Mouse (Mus musculus) gastrocnemius, adult 2 months (tissue): ENCODE measurements at regions not wholly inside any gene's neighbourhood (a gene's known extent, or its start where the extent isn't known, plus 50 kb on each side); places are given as distances from the start of the nearest gene placed in this dataset.

ENCODE experiments used
- DNase-seq: peaks from one replicate; pipeline ENCODE4 v3.0.0; 2022
- H3K27ac ChIP-seq: fragments of 200-600 bp; 2 replicates; pipeline ENCODE4 v1.8.1; 2022; ENCODE audit warnings: mild to moderate bottlenecking
- H3K4me3 ChIP-seq: fragments of 200-600 bp; 2 replicates; pipeline ENCODE4 v1.8.1; 2022; ENCODE audit warnings: mild to moderate bottlenecking, moderate library complexity
- CTCF ChIP-seq: fragments of 200-600 bp; IDR thresholded peaks from 2 replicates; pipeline ENCODE4 v1.8.1; 2022; ENCODE audit warnings: antibody characterized with exemption, mild to moderate bottlenecking, moderate library complexity
- intact Hi-C: fragments of 180-260 bp; cut with DNase I; formaldehyde crosslinking; loops from one replicate; pipeline ENCODE4 v1.15.1; 2025

GRCm38 (mm10) chr12:106841996-106842395 lies 646.4 kb upstream of the 3110018I06Rik start:
- intact Hi-C loops = no loop called here
- no peak overlapping the region for H3K27ac ChIP-seq
- no peak for DNase-seq
- TF ChIP-seq CTCF = no peak
- no peak overlapping the region for H3K4me3 ChIP-seq

- Histone ChIP-seq H3K4me3 (no peak overlapping the region), H3K27ac (no peak overlapping the region)
- intact Hi-C loops = no loop called here
- DNase-seq = no peak
- no peak for TF ChIP-seq CTCF
These were observed 646.0 kb upstream of the 3110018I06Rik start for GRCm38 (mm10) chr12:106842396-106842795.

- no peak for DNase-seq
- intact Hi-C loops = no loop called here
- H3K27ac ChIP-seq = no peak overlapping the region
- no peak overlapping the region for H3K4me3 ChIP-seq
- no peak for TF ChIP-seq CTCF
These were observed 636.8 kb upstream of the 3110018I06Rik start for GRCm38 (mm10) chr12:106851666-106852065.

DNA sequence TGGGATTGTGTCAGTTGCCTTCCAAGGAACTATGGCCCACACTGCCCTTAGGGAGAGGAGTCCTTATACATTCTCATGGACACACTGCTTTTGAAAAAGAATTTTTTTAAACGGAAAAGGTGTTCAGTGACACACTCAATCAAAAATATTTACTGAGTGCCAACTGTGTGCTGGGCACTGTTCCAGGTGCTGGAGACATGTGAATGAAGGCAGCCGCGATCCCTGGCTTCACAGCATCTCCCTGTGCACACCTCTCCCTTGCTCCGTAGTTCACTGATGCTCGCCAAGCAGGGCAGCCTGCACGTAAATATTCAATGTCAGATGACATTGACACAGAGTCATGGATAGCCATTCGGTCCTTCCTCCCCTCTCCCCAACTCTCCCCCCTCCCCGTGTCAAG lies 635.7 kb upstream of the 3110018I06Rik start:
- no peak for TF ChIP-seq CTCF
- no peak for DNase-seq
- intact Hi-C loops = no loop called here
- H3K4me3 ChIP-seq = no peak overlapping the region
- no peak overlapping the region for H3K27ac ChIP-seq

DNA sequence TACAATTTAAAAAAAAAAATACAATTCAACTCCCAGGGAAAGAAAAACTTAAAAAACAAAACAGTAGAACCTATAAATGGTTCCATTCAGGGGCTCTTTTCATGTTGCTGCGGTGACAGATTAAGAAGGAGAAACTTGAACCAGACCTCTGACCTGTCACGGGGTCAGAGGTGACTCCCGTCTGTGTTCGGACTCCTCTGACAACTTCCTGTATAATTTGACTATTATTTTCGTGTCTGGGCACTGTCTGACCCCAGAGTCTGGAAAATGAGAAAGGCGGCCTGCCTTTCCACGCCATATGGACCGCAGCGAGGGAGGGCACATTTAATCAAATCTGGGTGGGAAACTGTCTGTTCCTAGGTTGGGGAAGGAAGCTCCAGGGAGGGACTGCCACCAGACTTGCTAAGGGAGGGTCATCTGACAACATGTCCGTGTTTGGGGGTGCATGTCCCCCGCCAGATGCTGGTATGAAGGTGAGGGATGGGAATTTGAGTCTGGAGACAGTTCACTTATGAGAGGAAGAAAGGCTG lies 634.7 kb upstream of the 3110018I06Rik start:
- Histone ChIP-seq H3K4me3 (no peak overlapping the region), H3K27ac (no peak overlapping the region)
- DNase-seq = no peak
- intact Hi-C loops = no loop called here
- TF ChIP-seq CTCF = no peak

DNA sequence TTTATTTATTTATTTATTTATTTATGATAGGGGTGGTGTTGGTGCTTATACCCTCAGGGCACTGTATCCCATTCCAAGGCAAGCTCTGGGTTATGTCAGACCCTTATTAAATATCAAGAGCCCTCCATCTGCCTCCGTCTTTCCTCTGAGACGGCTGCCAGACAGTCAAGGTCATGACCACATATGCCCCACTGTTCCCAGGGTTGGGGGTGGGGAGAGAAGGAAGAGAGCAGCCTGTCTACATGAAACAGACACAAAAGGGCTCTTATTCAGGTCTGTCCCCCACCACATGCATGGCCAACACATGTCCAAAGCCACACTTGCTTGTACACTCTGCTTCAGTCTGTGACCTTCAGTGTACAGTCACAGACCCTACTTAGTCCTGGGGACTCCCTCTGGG lies 632.9 kb upstream of the 3110018I06Rik start:
- DNase-seq = no peak
- no peak overlapping the region for H3K4me3 ChIP-seq
- TF ChIP-seq CTCF = no peak
- H3K27ac ChIP-seq = no peak overlapping the region
- intact Hi-C loops = no loop called here

DNA sequence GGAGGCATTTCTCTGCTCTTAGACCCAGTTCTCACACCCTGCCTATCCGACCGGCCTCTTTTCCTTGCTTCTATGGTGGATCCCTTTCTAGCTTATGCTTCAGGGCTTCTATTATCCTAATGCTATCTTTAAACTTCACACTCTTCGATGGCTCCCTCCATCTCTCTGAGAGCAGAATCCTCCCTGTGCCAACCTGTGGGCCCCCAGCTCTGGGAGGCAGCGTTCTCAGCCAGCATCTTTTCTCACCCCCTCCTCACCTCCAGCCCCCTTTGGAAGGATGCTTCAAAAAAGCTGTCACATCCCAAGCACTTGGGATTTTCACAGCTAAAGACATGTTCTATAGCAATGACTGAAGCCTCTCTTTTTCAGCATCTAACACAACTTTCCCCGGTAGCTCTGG lies 626.8 kb upstream of the 3110018I06Rik start:
- intact Hi-C loops = no loop called here
- TF ChIP-seq CTCF = no peak

GRCm38 (mm10) chr12:106864076-106864475 lies 624.4 kb upstream of the 3110018I06Rik start:
- intact Hi-C loops = no loop called here
- no peak for TF ChIP-seq CTCF
- no peak for DNase-seq
- H3K27ac ChIP-seq = no peak overlapping the region
- no peak overlapping the region for H3K4me3 ChIP-seq

More for the DNA sequence above, 626.8 kb upstream of the 3110018I06Rik start:
- no peak overlapping the region for H3K4me3 ChIP-seq
- H3K27ac ChIP-seq = no peak overlapping the region
- no peak for DNase-seq

- Histone ChIP-seq H3K27ac (no peak overlapping the region), H3K4me3 (no peak overlapping the region)
- intact Hi-C loops = no loop called here
- no peak for TF ChIP-seq CTCF
- DNase-seq = no peak
These were observed 620.4 kb upstream of the 3110018I06Rik start for GRCm38 (mm10) chr12:106868036-106868435.

GRCm38 (mm10) chr12:106871481-106871880 lies 617.0 kb upstream of the 3110018I06Rik start:
- TF ChIP-seq CTCF = no peak
- intact Hi-C loops = no loop called here
- H3K27ac ChIP-seq = no peak overlapping the region
- no peak for DNase-seq
- no peak overlapping the region for H3K4me3 ChIP-seq

- H3K4me3 ChIP-seq = no peak overlapping the region
- TF ChIP-seq CTCF = no peak
- intact Hi-C loops = no loop called here
- DNase-seq = no peak
- no peak overlapping the region for H3K27ac ChIP-seq
These were observed 615.3 kb upstream of the 3110018I06Rik start for GRCm38 (mm10) chr12:106872966-106873730.

- intact Hi-C loops = no loop called here
These were observed 598.1 kb upstream of the 3110018I06Rik start for GRCm38 (mm10) chr12:106890319-106890718.

DNA sequence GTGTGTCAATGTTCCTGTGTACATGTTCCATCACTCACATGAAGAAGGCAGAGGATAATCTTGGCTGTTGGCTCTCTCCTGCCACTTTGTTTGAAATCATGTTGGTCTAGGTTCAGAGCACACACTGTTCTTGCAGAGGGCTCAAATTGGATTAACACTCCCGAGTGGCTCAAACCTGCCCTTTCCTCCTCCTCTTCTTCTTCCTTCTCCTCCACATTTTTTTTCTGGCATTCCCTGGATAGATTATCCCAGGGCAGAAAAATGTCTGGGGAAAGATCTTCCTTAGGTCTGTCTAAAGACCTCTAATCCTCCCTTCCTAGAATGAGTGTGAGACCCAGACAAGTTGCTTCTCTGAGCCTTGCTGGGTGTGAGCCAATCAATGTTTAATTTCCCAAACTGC lies 594.4 kb upstream of the 3110018I06Rik start:
- Histone ChIP-seq H3K27ac (no peak overlapping the region), H3K4me3 (no peak overlapping the region)
- no peak for DNase-seq
- no peak for TF ChIP-seq CTCF
- intact Hi-C loops = no loop called here

More at GRCm38 (mm10) chr12:106890319-106890718, 598.1 kb upstream of the 3110018I06Rik start:
- TF ChIP-seq CTCF = no peak
- DNase-seq = no peak
- Histone ChIP-seq H3K4me3 (no peak overlapping the region), H3K27ac (no peak overlapping the region)

DNA sequence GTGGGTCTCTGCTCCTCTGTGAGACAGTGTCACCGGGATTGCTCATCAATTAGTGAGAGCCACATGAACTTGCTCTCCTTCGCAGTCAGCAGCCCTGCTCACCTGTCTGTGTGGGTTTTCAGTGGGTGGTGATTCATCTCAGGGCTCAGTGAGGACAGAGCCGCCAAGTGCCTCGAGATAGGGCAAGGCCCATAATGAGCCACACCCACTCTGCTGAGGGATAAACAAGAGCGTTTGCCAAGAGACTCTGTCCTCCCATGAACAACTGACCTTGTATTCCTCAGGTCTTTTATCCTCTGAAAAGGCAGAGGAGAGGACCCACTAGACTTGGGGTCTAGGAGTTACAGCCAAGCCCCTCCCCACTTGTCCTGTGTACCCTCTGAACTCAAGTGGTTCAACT lies 584.2 kb upstream of the 3110018I06Rik start:
- intact Hi-C loops = no loop called here
- H3K27ac ChIP-seq = no peak overlapping the region
- H3K4me3 ChIP-seq = no peak overlapping the region
- DNase-seq = peak; percentile 21
- TF ChIP-seq CTCF = no peak
